Mouse (Mus musculus) left cerebral cortex, postnatal 4 days (tissue): ENCODE measurements at regions not wholly inside any gene's neighbourhood (a gene's known extent, or its start where the extent isn't known, plus 50 kb on each side); places are given as distances from the start of the nearest gene placed in this dataset.

Source experiments
- DNase-seq: peaks from one replicate; pipeline ENCODE4 v3.0.0-alpha.2; 2022
- intact Hi-C: fragments of 180-260 bp; cut with DNase I; formaldehyde crosslinking; loops from one replicate; pipeline ENCODE4 v1.15.1; 2025

DNA sequence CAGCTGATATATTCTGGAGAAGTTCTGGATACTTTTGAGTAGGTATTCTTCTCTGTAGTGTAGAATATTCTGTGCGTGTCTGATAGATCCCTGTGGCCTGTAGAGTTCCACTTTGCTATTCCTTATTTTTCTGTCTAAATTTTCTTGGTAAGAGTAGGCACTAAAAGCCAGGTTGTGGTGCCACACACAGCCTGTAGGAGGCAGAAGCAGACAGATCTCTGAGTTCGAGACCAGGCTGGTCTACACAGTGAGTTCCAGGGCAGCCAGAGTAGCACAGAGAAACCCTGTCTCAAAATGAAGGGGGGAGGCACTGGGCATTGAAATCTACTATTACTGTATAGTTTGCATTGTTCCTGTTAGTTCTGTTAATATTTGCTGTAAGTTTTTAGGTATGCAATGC, 147.4 kb downstream of the Icos start:
- DNase-seq = no peak
- intact Hi-C loops = no loop called here

- intact Hi-C loops = no loop called here
- DNase-seq = no peak
Measured at GRCm38 (mm10) chr1:61135597-61136545, 158.1 kb downstream of the Icos start.

DNA sequence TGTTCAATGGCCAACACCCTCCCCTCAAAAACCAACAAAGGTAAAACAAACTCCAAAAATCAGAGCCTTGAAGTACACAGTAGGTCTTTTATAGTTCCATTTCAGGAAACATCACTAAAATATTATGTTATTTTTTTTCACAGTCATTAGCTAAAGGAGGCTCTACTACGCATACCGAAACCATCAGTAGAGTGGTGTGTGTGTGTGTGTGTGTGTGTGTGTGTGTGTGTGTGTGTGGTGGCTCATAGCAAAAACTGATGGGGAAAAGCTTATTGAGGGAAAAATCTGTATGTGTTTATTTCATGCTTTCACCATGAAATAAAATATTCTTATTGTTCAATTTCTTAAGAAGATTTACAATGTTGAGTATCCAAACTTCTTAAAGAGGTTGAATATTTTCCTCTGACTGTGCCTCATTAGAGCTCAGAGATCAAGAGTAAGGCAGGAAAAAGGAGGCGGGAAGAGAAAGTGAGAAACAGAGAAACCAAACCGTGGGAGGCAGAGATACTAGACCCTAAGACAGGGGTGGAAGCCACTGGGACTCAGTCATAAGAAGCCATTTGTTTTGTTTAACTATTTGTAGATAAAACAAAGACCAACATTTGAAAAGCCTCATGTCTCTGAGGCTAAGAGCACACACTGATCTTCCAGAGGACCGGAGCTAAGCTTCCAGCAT, 159.6 kb downstream of the Icos start:
- no peak for DNase-seq
- intact Hi-C loops = no loop called here

- intact Hi-C loops = no loop called here
- no peak for DNase-seq
Measured at GRCm38 (mm10) chr1:61137954-61138353, 160.2 kb downstream of the Icos start.

DNA sequence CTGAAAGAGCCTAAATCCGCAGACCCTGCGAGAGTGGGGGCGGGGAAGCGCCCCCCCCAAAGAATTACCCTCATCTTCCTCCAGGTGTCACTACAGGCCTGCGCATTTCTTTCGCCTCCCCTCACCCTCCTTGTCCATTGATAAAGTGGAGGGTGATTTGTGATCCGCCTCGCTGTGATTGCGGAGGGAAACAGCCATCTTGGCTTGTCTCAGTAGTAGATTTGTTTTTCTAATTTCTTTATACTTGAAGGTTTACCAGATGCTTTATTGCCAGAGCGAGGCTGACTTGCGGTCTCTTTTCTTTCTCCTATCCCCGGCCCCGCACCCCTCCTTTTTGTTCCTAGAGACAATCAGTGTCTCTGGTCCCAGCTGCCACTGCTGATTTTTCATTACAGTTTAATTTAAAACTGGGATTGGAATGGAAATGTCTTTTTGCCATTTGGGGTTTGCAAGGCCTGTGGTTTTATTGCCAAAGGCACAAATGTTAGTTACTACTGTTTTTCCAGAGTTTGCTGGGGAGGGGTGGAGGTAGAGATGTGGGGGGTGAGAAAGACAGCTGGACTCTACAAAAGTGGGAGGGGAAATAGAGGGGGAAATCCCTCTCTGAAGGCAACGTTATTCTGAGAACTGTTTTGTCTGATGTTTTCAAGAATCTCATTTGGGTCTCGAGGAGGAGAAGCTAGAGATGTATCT, 161.7 kb downstream of the Icos start:
- intact Hi-C loops = no loop called here

DNA sequence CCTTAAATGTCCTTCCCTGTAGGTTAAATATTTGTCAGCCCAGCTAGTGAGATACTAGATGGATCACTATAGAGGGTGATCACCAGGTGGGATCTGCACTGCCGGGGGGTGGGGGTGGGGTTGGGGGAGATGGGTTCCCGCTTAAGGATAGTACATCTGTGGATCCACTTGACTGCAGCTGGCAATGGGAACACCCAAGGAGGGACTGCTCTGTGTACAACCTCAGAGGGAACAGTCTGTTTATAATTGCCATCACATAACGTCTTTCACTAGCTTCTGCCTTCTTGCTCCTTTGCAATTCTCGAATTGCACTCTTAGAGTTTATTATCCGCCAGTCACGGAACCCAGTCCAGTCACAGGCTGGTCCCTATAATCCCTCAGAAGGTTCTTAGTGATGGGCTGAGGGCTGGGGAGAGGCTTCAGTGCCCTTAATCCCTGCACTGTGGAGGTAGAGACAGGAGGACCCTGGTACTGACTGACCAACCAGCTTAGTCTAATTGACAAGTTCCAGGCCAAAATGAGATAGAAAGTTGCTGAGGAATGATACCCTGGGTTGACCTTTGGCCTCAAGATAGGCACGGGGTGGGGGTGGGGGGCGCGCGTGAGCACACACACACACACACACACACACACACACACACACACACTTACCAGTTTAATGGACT, 162.4 kb downstream of the Icos start:
- intact Hi-C loops = no loop called here
- no peak for DNase-seq

More for the DNA sequence above, 161.7 kb downstream of the Icos start:
- DNase-seq = peak; percentile 69

DNA sequence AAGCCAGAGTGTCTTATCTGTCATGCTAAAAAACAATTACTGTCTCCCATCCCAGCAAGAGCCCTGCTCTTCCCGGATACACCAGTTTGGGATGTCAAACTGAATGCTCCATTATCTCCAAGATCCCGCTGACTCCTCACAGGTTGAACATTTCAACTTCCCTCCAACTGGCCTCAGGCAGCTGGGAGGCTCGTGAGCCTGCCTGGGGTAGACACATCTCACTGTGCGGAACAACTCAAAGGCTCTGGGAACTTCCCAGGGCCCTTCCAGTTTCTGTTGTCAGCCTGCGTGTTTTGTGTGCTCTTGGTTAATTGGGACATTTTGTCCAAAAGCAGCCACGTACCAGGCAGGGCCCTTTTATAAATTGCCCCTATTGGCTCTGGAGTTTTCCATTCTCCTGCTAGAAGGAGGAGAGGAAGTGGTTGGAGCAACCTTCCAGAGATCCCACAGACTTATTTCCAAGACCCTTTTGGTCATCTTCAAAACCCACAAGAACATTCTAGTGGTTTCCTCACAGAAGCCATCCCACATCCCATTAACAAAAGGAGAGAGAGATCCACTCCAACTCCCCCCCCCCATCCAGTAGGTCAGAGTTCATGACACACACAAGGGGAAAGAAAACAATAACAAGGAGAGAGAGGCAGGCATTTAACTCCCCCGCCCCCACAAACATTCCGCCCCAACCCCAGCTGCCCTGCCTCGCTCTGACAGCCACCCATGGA, 163.3 kb downstream of the Icos start:
- DNase-seq = no peak
- intact Hi-C loops = no loop called here

- intact Hi-C loops = no loop called here
Measured at GRCm38 (mm10) chr1:61141592-61141930, 163.8 kb downstream of the Icos start.

DNA sequence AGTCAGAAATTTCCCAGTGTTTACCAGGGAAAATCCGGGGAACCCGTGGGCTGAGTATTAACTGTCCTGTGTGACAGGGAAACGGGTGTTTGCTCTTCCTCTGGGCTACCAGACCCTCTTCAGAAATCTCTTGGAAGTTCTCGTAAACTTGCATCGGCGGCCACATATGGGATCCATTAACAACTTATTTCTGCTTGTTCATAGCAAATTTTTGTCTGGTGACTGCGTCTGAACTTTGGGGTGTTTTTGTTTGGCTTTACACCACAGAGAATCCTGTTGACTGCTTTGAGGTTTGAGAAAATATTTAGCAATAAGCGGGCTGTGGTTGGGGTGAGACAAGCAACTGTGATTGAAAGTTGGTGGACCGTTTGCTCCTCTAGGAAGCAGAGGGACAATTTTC, 164.2 kb downstream of the Icos start:
- intact Hi-C loops = no loop called here
- no peak for DNase-seq

More at GRCm38 (mm10) chr1:61141592-61141930, 163.8 kb downstream of the Icos start:
- DNase-seq = no peak

GRCm38 (mm10) chr1:61143030-61143753, 165.5 kb downstream of the Icos start:
- peak; percentile 6 for DNase-seq
- intact Hi-C loops = no loop called here

- intact Hi-C loops = no loop called here
- DNase-seq = no peak
Measured at GRCm38 (mm10) chr1:61143754-61144066, 166.0 kb downstream of the Icos start.

DNA sequence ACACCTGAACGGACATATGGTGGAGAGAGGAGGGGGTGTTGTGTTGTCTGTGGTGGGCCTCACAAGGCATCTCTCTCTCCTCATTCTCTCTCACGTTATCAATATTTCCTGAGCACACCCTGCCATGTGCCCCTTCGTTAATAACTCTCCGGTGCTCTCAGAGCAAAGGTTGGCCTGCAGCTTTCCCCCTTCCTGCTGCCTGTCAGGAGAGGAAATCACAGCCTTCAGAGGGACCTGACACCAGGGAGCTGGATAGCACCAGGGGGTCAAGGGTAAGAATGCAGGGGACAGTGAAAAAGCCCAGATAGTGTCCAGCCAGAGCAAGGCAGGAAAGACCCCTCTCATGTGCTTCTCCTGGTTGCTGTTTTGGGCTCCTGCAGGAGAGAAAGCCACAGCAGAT, 167.3 kb downstream of the Icos start:
- intact Hi-C loops = no loop called here
- DNase-seq = no peak

DNA sequence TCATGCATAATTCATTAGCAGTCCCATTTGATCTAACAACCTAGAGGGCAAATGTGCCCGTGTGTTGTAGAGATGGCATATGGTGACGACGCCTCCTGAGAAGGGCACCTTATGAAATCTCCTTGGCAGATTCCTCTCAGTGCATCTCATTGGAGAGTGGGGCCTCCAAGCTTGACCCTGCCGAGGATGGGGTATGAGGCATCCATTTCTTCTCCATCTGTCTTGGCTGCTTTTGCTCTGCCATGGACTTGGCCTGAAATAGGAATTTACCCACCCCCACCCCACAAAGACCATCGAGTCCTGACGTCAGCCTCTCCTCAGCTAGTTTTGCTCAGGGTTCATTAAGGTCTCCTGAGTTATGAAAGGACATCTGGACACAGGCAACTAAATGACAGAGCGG, 167.8 kb downstream of the Icos start:
- intact Hi-C loops = no loop called here
- peak; percentile 54 for DNase-seq

GRCm38 (mm10) chr1:61146222-61146723, 168.5 kb downstream of the Icos start:
- intact Hi-C loops = no loop called here
- DNase-seq = peak; percentile 53

- intact Hi-C loops = no loop called here
- DNase-seq = no peak
Measured at GRCm38 (mm10) chr1:61151742-61152141, 174.0 kb downstream of the Icos start.

- no peak for DNase-seq
- intact Hi-C loops = no loop called here
Measured at GRCm38 (mm10) chr1:61152157-61152556, 174.4 kb downstream of the Icos start.

DNA sequence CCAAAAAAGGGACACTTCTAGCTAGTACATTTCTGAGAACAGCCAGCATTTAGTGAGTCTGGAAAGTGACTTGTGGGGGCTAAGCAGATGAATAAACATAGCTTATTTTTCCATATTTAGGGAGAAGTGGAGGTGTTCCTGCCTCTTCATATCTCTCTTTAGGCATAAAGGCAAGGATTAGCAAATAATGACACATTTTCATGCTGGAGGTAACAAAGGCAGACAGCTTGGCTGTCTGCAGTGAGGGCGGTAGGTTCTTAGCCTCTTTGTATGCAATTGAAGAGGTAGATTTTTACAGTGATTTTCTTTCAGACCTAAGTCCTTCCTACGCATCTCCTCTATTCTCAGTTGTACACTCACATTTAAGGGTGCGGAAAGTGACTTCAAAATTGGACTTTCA, 176.5 kb downstream of the Icos start:
- intact Hi-C loops = no loop called here
- no peak for DNase-seq

- no peak for DNase-seq
- intact Hi-C loops = no loop called here
Measured at GRCm38 (mm10) chr1:61157271-61157670, 179.5 kb downstream of the Icos start.

DNA sequence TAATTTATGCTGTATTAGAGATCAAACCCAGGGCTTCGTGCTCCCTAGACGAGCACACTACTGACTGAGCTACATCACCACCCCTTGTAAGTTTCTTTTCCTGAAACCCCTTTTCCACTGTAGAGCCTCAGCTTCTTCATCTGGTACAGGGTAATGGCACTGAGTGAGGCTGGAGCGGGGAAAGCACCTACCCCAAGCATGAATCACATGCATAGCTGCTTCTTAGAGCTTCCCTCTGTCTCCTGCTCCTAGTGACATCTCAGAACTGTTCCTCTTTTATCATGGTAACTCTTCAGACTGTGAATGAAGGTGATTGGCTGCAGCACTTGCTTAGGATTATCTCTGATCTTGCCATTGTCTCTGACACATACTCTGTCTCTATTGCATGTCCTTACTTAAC, 182.8 kb downstream of the Icos start:
- intact Hi-C loops = no loop called here
- DNase-seq = no peak

DNA sequence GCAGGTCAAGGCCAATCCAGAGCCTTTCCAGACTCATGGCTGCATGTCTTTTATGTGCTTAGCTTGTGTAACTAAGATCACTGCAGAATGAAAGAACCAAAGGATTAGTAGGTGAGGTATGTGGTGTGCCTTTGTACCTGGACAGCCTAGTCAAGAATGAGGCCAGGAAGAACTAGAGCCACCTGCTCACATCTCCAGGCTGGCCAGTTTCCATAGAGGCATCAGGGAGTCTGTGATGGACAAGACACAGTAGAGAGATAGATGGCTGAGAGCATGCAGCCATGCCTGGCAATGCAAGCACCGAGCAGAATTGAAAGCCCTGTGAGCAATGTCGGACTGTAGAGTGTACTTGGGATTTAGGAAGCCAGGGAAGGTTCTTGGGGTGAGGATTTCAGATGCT, 186.5 kb downstream of the Icos start:
- no peak for DNase-seq
- intact Hi-C loops = no loop called here
